ENCODE assay signal across 34 mouse cellular contexts in the genomic region with DNA sequence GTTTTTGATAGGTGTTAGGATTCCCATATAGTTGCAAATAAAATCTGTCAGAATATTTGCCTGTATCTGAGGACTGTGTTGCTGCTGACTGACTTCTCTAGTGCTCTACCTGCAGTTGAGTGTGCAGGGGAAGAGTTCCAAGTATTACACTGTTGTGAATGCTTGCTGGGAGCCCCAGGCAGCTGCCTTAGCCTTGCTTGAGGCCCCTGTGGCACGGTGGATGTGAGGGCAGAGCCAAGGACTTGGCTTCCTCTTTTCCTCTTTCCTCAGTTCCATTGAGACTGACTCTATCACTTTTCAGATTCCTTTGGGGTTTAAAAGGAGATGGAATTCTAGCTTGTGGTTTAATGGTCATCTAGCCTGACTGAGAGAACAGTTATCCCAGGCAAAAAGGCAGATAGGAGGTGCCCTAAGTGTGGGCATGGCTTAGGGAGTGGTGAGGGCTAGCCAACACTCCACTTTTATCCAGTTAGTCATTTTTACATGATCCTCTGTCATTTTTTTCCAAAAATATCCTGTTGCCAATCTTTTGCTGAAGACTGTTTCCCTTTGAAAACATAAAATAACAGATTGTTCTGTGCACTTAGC. TPM values are rescaled to one million over a fixed set of nuclear protein-coding genes. Genes with fewer than 3 reads are reported as not detected.
A peak's percentile ranks its signal among the peaks of the same experiment; 100 is the strongest.
DNase-seq lines count a peak whose midpoint lies in the region; ATAC-seq and TF ChIP-seq lines count a peak whose summit lies in the region.
"Had no signal": no experiment of that assay in that cellular context is flagged by ENCODE, and none has a peak within 500 bp of the region (broad histone marks: within the 10 kb centered on the region; RNA-seq: fewer than 3 reads in every experiment).

No protein-coding gene starts in this region.

- H3K27me3 ChIP-seq in embryonic facial prominence, embryonic 13.5 days: no peaks in the 10 kb centered on the region
- H3K27me3 ChIP-seq in embryonic facial prominence, embryonic 10.5 days (replicated peaks; ENCODE audit: low read depth, poor library complexity, severe bottlenecking): no peaks in the 10 kb centered on the region
- no peaks in the 10 kb centered on the region for H3K27me3 ChIP-seq in kidney, embryonic 14.5 days (ENCODE audit: control insufficient read depth, insufficient read depth, low read length)
- H3K27me3 ChIP-seq: forebrain, embryonic 12.5 days; heart, embryonic 13.5 days; hindbrain, embryonic 15.5 days; limb, embryonic 15.5 days; liver, embryonic 13.5 days; midbrain, embryonic 13.5 days had no signal

- TF ChIP-seq POLR2A in embryonic fibroblast, embryonic 13.5 days (IDR thresholded peaks at IDR 0.05; ENCODE audit: low read depth, low read length): no peak

- H3K27ac ChIP-seq in embryonic facial prominence, embryonic 13.5 days: 0 out of 2 replicates have a peak overlapping the region, but pooled peaks have one; percentile 14
- H3K27ac ChIP-seq in embryonic facial prominence, embryonic 10.5 days (replicated peaks): no peak overlapping the region
- peak overlapping the region; percentile 36; the same call in 1 of the 2 replicates for H3K27ac ChIP-seq in left cerebral cortex, adult 2 months
- H3K27ac ChIP-seq in embryonic fibroblast, embryonic 13.5 days (ENCODE audit: insufficient read depth, low read length): peak overlapping the region; percentile 23; the same call in 1 of the 2 replicates
- H3K27ac ChIP-seq in kidney, embryonic 14.5 days (ENCODE audit: low read depth, low read length): no peak overlapping the region
- H3K27ac ChIP-seq: forebrain, embryonic 12.5 days; hindbrain, embryonic 10.5 days; hindbrain, embryonic 15.5 days; kidney, postnatal 0 days; limb, embryonic 10.5 days; limb, embryonic 15.5 days; liver, embryonic 13.5 days; midbrain, embryonic 13.5 days had no signal

- no peak for TF ChIP-seq CTCF in left cerebral cortex, adult 2 months (IDR thresholded peaks at IDR 0.05)
- no peak for TF ChIP-seq CTCF in embryonic fibroblast, embryonic 13.5 days (IDR thresholded peaks at IDR 0.05; ENCODE audit: borderline replicate concordance, insufficient read depth, low read length)

- H3K36me3 ChIP-seq in embryonic facial prominence, embryonic 13.5 days: peaks cover 7% of the 10 kb centered on the region; the same call in 1 of the 2 replicates
- peaks cover 7% of the 10 kb centered on the region for H3K36me3 ChIP-seq in embryonic facial prominence, embryonic 10.5 days (replicated peaks)
- no peaks in the 10 kb centered on the region for H3K36me3 ChIP-seq in kidney, embryonic 14.5 days (ENCODE audit: control insufficient read depth, insufficient read depth, low read length)
- H3K36me3 ChIP-seq: hindbrain, embryonic 15.5 days; limb, embryonic 15.5 days; midbrain, embryonic 13.5 days had no signal

- H3K4me2 ChIP-seq in embryonic facial prominence, embryonic 13.5 days: no peak overlapping the region
- no peak overlapping the region for H3K4me2 ChIP-seq in kidney, embryonic 14.5 days (replicated peaks; ENCODE audit: low read depth, low read length)
- H3K4me2 ChIP-seq: forebrain, embryonic 12.5 days; heart, embryonic 13.5 days; hindbrain, embryonic 15.5 days; limb, embryonic 15.5 days; liver, embryonic 13.5 days; midbrain, embryonic 13.5 days had no signal

- WGBS in embryonic facial prominence, embryonic 13.5 days: 38% methylated on average over 1 of the region's 1 CpGs
- 67% methylated on average over 1 of the region's 1 CpGs for WGBS in embryonic facial prominence, embryonic 10.5 days
- WGBS in kidney, embryonic 14.5 days: 65% methylated on average over 1 of the region's 1 CpGs

- H3K9me3 ChIP-seq in embryonic facial prominence, embryonic 13.5 days: no peaks in the 10 kb centered on the region
- no peaks in the 10 kb centered on the region for H3K9me3 ChIP-seq in embryonic facial prominence, embryonic 10.5 days
- H3K9me3 ChIP-seq in kidney, embryonic 14.5 days (ENCODE audit: control insufficient read depth, low read length): no peaks in the 10 kb centered on the region
- H3K9me3 ChIP-seq: forebrain, embryonic 12.5 days; heart, embryonic 13.5 days; hindbrain, embryonic 15.5 days; limb, embryonic 10.5 days; limb, embryonic 15.5 days; liver, embryonic 13.5 days; midbrain, embryonic 13.5 days had no signal

- no peak overlapping the region for H3K4me3 ChIP-seq in embryonic facial prominence, embryonic 13.5 days
- H3K4me3 ChIP-seq in embryonic facial prominence, embryonic 10.5 days: no peak overlapping the region
- no peak overlapping the region for H3K4me3 ChIP-seq in left cerebral cortex, adult 2 months
- H3K4me3 ChIP-seq in embryonic fibroblast, embryonic 13.5 days (ENCODE audit: insufficient read depth, low read length): no peak overlapping the region
- no peak overlapping the region for H3K4me3 ChIP-seq in kidney, embryonic 14.5 days (ENCODE audit: low read length)
- H3K4me3 ChIP-seq: erythroblast, embryonic 14.5 days; forebrain, embryonic 12.5 days; heart, embryonic 13.5 days; hindbrain, embryonic 10.5 days; hindbrain, embryonic 15.5 days; limb, embryonic 10.5 days; limb, embryonic 15.5 days; liver, embryonic 13.5 days; midbrain, embryonic 13.5 days had no signal

- H3K9ac ChIP-seq in embryonic facial prominence, embryonic 13.5 days: no peak overlapping the region
- no peak overlapping the region for H3K9ac ChIP-seq in kidney, embryonic 14.5 days (ENCODE audit: low read depth, low read length)
- H3K9ac ChIP-seq: forebrain, embryonic 12.5 days; forebrain, postnatal 0 days; heart, embryonic 13.5 days; hindbrain, embryonic 15.5 days; limb, embryonic 15.5 days; liver, embryonic 13.5 days; midbrain, embryonic 13.5 days had no signal

- peaks cover 13% of the 10 kb centered on the region for H3K4me1 ChIP-seq in embryonic facial prominence, embryonic 13.5 days
- peaks cover 16% of the 10 kb centered on the region for H3K4me1 ChIP-seq in embryonic facial prominence, embryonic 10.5 days
- peaks cover 4% of the 10 kb centered on the region; the same call in 1 of the 2 replicates for H3K4me1 ChIP-seq in embryonic fibroblast, embryonic 13.5 days (ENCODE audit: control insufficient read depth, insufficient read depth, low read length)
- no peaks in the 10 kb centered on the region for H3K4me1 ChIP-seq in kidney, embryonic 14.5 days (ENCODE audit: control insufficient read depth, insufficient read depth, low read length)
- H3K4me1 ChIP-seq: forebrain, embryonic 12.5 days; hindbrain, embryonic 10.5 days; hindbrain, embryonic 15.5 days; limb, embryonic 10.5 days; midbrain, embryonic 13.5 days had no signal

- intact Hi-C loops in left cerebral cortex, adult 2 months (cut with DNase I): no loop called here
- intact Hi-C loops in left cerebral cortex, postnatal 10 days (cut with DNase I): no loop called here
- intact Hi-C loops in left cerebral cortex, postnatal 25 days (cut with DNase I): no loop called here

- no peak for ATAC-seq in embryonic facial prominence, embryonic 13.5 days (ENCODE audit: insufficient number of reproducible peaks, insufficient read depth, low FRiP score, low TSS enrichment, low read depth)
- ATAC-seq in kidney, embryonic 14.5 days (ENCODE audit: low FRiP score, low TSS enrichment): no peak
- ATAC-seq: activated CD4-positive, CD25-positive, alpha-beta regulatory T cell, adult 4 months; forebrain, postnatal 0 days; inflammation-experienced regulatory T-cells, adult 6 months; lung, postnatal 0 days; midbrain, embryonic 13.5 days had no signal

- DNase-seq in embryonic facial prominence, embryonic 10.5 days (ENCODE audit: low spot score): no peak
- DNase-seq in left cerebral cortex, adult 2 months (ENCODE audit: extremely low spot score in 1 of 2, low spot score in 2 of 2): no peak
- DNase-seq in left cerebral cortex, postnatal 10 days (ENCODE audit: extremely low spot score in 1 of 2, low spot score in 2 of 2): no peak
- DNase-seq in left cerebral cortex, postnatal 25 days (ENCODE audit: low spot score in 2 of 2): no peak
- DNase-seq: adrenal gland, adult 8-10 months; cerebellum, adult 2 months; cerebellum, postnatal 14 days; forebrain, postnatal 0 days; gastrocnemius, postnatal 14 days; heart, adult 18-20 months; heart, postnatal 10 days; kidney, adult 18-20 months; liver, embryonic 13.5 days; lung, adult 18-20 months; lung, postnatal 4 days; retina, postnatal 1 day; right cerebral cortex, postnatal 25 days; spleen, adult 18-20 months; thymus, postnatal 14 days had no signal

RNA-seq across cellular contexts. Expression of gene Mrtfb, which starts 53.9 kb away (rescaled TPM):
- polyA plus RNA-seq in embryonic facial prominence, embryonic 13.5 days (2015; fragmentation: Nextera tagmentation; extraction: Ambion mirVana): 28.5 and 28.9 TPM in 2 replicates
- polyA plus RNA-seq in embryonic facial prominence, embryonic 10.5 days (2016; fragmentation: Nextera tagmentation; extraction: Ambion mirVana): 21.3 and 22.2 TPM in 2 replicates
- total RNA-seq in left cerebral cortex, adult 2 months (2021): 100 to 1,000 TPM; 188 to 193 TPM
- total RNA-seq in left cerebral cortex, postnatal 10 days (2021): 100 to 1,000 TPM; 114 to 118 TPM
- 25.2 and 25.8 TPM in 2 replicates for polyA plus RNA-seq in embryonic fibroblast, embryonic 13.5 days (2011; ENCODE audit: insufficient read length, low read depth, missing spikeins)
- 100 to 1,000 TPM; 182 to 185 TPM for total RNA-seq in left cerebral cortex, postnatal 25 days (2021)
- 30.1 and 33.8 TPM in 2 replicates for polyA plus RNA-seq in kidney, embryonic 14.5 days (2014; fragmentation: Nextera tagmentation; extraction: Ambion mirVana)

Comparison
In these comparisons a context has a peak if more than half of its experiments do, and no peak if none do; other contexts are left out.
1. H3K27ac ChIP-seq: peak in embryonic facial prominence, embryonic 13.5 days (single experiment), left cerebral cortex, adult 2 months (single experiment) and embryonic fibroblast, embryonic 13.5 days (single experiment); none in embryonic facial prominence, embryonic 10.5 days (single experiment) and kidney, embryonic 14.5 days (single experiment).